Mouse (Mus musculus) liver, postnatal 0 days (tissue): ENCODE results near the gene Ces2g.

Source experiments
- CTCF ChIP-seq: sonication (generic); IDR thresholded peaks from 2 replicates; pipeline ENCODE4 v1.5.1; 2016; ENCODE audit warnings: antibody characterized with exemption, low read depth
- EP300 ChIP-seq: IDR thresholded peaks from 2 replicates; pipeline ENCODE4 v1.6.1; 2016; ENCODE audit warnings: antibody characterized with exemption, low read depth, mild to moderate bottlenecking

GRCm38 (mm10) chr8:105011136-105011535, 49.6 kb downstream of the Ces2g start:
- peak; percentile 46 for TF ChIP-seq CTCF
- TF ChIP-seq EP300, result no peak
